Mouse (Mus musculus): ENCODE data around the gene Sema3b. TPM values are rescaled to one million over a fixed set of nuclear protein-coding genes. Genes with fewer than 3 reads are reported as not detected.

Gene Sema3b
- total RNA-seq, 2 experiments from 2014 or later, result 2.7 to 2.9 TPM

DNA sequence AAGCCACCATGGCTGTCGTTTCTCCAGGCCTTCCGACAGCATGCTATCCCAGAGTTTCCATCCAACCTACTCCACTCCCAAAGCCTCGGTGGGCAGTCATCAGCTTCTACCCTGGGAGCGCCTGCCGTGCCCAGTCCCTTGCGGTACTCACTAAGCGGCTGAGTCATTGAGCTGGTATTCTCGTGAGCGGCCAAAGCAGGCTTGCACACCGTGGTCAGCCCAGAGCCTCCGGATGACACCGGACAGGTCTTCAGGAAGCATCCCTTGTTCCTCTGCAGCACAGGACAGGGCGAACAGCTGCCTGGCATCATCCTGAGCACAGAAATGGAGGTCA lies 10.5 kb upstream of the Sema3b start:
- intact Hi-C loops (cut with DNase I), result no loop called here
- no peak for DNase-seq (ENCODE audit: extremely low spot score in 1 of 2, low spot score in 2 of 2)

DNA sequence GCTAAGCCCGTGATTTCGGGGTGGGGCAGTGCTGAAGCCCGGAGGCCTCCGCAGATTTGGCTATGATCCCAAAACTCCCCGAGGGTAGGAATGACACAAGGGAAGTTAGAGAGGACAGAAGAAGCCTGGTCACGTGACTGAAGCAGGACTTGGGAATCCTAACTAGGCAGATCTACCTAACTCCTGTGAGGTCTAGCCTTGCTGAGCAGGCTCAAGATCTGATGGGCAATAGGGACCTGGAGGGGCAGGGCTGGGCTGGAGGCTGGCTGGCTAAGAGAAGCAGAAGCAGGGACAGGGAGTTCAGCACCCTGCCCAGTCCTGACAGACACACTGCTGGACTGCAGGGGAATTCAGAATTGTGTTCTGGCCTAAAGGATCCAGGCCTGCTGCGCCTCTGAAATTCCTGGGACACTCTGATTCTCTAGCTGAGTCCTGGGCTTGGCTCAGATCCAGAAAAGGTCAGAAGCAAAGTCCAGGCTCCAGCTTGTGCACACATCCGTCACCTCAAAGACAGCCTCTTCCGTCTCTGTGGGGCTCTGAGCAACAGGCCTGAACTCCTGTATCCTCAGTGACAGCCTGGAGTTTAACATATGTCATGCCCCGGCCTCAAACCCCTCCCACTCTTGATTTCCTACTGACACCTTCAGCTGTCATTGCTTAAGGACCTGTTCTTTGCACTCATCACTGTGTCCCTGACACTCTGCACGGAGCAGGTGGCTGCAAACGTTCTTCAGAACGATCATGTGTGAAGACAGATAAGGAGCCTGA lies 9.9 kb upstream of the Sema3b start:
- intact Hi-C loops (cut with DNase I), result no loop called here
- peak in 1 of 2 experiments; percentile 81 for DNase-seq (ENCODE audit: extremely low spot score in 1 of 2, low spot score in 2 of 2)

DNA sequence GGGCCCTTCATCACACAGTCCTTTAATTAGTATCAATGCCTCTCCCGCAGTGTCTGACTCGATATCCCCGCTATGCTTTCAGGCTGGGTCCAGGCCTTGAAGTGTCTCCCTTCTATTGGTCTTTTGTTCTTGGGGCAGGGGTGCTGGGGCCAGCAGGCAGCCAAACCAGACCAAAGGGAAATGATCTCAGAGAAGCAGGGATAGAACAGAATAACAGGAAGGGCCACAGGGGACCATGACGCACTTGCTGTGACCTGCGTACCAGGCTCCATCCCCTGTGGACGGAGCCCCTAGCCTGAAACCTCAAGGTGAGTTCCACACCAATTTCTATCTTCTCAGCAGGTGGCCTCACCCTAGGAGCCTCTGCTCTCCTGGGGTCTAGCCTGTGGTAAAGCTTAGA lies 9.1 kb upstream of the Sema3b start:
- no peak for DNase-seq (ENCODE audit: extremely low spot score in 1 of 2, low spot score in 2 of 2)

DNA sequence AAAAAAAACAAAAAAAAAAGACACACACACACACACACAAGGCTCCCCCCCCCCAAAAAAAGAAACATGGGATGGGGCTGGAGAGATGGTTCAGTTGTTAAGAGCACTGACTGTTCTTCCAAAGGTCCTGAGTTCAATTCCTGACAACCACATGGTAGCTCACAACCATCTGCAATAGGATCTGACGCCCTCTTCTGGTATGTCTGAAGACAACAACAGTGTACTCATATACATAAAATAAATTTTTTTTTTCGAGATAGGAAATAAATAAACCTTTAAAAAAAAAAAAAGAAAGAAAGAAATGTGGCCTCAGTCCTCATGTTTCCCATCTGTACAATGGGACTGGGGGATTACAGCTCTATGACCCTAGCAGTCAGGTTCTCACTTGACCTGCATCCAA lies 8.4 kb upstream of the Sema3b start:
- intact Hi-C loops (cut with DNase I), result no loop called here
- no peak for DNase-seq (ENCODE audit: extremely low spot score in 1 of 2, low spot score in 2 of 2)

More for the DNA sequence above, 9.1 kb upstream of the Sema3b start:
- intact Hi-C loops (cut with DNase I), result no loop called here

DNA sequence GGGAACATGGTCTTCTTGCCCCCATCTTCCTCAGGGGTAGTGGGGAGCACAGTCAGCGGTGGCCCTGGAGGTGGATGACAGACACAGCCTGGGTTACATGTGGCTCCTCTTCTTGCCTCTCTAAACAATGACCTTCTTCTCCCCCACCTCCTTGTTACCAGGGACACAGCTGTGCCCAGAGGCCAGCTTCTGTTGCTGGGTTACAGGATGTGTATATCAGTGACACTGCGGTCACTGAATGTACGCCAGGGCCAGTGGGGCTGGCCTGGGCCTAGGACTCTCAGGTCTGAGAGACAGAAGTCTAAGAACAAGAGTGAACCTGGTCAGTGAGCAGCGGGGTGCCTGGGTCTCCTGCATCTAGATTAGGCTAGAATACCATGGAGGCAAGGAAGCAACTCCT lies 6.0 kb upstream of the Sema3b start:
- no peak for DNase-seq (ENCODE audit: extremely low spot score in 1 of 2, low spot score in 2 of 2)
- intact Hi-C loops (cut with DNase I), result no loop called here

DNA sequence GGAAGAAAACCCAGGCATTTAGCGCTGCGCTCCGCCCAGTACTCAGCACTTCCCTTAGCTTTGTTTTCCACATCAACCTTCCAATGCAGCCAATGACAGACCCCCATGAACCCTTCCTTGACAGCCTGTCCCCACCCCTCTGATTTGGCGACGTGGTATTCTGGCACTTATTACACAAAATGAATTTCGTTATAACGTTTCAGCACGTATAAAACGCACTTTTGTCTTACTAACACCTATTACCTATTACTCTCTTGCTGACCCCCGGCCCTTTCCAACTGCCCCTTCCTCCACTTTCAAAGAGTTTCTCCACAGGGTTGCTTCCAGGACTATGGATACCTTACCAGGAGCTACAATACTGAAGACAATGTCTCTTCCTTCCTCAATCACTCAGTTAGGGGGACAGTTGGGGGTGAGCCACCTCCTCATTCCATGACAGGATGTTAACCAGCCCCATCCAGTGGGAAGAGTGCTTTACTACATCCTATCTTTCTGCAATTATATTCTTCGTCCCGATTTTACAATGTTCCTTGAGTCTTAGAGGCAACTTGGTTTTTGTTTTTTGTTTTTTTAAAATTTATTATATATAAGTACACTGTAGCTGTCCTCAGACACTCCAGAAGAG lies 4.0 kb upstream of the Sema3b start:
- intact Hi-C loops (cut with DNase I), result no loop called here
- no peak for DNase-seq (ENCODE audit: extremely low spot score in 1 of 2, low spot score in 2 of 2)

DNA sequence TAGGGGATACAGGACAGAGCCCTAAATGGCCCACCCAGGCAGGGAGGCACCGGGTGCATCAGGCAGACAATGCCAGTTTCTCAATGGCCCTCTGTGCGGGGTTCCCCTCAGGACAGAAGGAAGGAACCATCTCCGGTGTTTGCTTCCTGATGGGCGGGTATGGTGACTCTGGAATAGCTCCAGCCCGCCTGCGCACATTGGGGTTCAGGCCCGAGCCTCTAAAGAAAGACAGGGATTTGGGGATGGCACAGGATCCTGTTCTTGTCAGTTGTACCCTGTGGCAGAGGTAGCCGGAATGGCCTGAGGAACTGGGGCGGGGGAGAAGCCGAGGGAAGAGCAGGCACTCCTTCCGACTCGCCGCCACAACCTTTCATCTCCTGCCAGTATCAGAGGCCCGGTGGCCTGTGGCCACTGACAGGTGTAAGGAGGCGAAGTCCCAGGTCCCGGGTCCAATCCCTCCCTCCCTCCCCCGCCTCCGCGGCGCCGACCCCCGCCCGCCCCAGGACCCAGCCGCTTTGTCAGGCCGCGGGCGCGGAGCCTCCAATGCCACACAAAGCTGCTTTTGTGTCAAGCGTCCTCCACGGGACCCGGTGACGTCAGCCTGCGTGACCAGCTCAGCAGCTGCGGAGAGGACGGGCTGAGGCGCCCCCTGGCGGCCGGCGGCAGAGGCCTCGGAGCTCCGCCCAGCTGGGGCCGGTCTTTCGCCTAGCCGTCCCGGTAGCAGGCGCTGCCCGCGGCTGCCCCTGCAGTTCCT lies 3.3 kb upstream of the Sema3b start:
- intact Hi-C loops (cut with DNase I), result no loop called here
- DNase-seq (ENCODE audit: extremely low spot score in 1 of 2, low spot score in 2 of 2), result peak; percentile 97 to 99

DNA sequence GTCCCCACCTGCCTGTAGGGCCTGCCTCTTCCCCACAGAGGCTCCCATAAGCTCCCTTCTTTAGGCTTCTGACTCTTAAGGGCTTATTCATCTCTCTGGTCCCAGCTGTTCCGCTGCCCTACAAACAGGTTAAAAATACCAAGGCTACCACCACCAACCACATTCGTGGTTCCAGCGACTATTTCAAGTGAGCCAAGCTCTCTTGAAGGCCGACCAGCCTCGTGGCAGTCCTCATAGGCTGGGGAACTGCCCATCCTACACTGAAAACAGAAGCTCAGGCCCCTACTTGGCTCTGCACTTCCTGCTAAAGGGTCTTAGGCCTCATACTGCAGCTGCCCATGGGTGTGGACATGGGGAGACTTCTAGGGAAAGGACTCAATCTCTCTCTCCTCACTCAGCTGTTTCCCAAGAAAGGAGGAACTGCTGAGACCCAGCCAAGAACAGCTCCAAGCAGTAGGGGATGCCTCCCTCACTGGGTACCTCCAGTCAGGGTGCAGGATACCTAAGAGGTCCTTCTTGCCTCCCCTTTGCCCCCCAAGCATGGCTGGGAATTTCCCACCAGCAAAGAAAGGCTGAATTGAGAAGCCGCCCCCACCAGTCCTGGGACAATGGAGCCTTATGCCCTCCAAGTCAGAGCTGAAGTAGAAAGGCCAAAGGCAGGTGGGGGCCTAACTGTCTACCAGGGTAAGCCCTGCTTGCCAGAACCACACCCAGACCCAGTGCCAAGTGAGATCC lies 2.6 kb upstream of the Sema3b start:
- DNase-seq (ENCODE audit: extremely low spot score in 1 of 2, low spot score in 2 of 2), result no peak
- intact Hi-C loops (cut with DNase I), result no loop called here

DNA sequence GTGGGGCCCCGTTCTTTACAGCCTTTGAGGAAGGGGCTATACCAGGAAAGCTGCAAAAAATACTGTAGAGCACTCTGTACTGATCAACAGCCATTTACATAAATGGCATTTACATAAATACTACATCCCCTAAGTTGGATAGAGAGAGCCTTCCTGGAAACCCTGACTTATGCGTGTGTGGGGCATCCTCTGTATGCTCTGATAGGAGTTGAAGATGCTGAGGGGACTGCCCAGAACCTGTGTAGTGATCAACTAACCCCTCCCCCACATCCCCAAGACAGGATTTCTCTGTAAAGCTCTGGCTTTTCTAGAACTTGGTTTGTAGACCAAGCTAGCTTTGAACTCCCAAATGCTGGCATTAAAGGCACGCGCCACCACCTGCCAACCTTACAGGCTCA lies 403 bp upstream of the Sema3b start:
- intact Hi-C loops (cut with DNase I), result no loop called here
- DNase-seq (ENCODE audit: extremely low spot score in 1 of 2, low spot score in 2 of 2), result no peak

DNA sequence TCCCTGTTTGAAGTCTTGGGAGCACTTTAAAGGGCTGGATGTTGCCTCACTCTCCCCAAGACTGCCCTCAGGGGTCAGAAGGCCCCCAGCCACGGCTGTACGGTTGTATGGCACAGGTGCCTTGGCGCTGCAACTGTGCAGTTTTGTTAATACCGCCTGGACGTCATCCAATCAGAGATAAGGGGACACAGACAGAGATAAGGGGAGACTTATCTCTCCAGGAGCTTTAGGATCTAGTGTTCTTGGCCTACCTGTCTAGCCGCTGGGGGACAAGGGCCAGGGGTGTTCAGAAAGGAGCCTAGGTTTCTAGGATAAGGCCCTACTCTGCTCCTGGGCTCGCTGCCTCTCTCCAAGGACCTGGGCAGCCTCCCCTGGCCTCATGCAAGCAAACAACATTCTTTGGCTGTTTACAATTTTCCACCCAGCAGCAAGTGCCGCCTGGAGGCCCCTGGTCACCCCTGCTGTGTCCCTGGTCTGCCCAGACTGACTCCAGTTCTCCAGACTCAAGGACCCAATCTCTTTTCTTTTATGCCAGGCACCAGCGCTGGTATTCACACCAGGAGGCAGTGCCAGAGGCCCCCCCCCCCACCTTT lies 1.3 kb downstream of the Sema3b start:
- DNase-seq (ENCODE audit: extremely low spot score in 1 of 2, low spot score in 2 of 2), result no peak
- intact Hi-C loops (cut with DNase I), result no loop called here

DNA sequence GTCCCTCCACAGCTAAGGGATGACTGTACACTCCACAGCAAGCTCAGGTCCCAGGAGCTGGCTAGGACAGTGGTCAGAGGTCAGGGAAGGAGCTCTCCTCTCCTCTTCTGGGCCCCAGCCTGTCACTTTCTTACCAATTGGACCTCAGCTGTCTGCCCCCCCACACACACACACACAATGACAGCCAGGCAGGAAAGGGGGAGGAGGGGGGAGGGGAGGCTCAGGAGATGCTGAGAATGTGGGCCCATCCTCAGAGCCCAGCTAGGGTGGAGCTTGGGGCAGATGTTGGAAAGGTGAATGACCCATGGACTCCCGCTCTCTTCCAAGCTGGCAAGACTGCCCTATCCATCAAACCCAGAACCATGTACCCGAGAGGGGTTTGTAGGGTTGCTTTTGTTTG lies 2.0 kb downstream of the Sema3b start:
- no peak for DNase-seq (ENCODE audit: extremely low spot score in 1 of 2, low spot score in 2 of 2)
- intact Hi-C loops (cut with DNase I), result no loop called here

DNA sequence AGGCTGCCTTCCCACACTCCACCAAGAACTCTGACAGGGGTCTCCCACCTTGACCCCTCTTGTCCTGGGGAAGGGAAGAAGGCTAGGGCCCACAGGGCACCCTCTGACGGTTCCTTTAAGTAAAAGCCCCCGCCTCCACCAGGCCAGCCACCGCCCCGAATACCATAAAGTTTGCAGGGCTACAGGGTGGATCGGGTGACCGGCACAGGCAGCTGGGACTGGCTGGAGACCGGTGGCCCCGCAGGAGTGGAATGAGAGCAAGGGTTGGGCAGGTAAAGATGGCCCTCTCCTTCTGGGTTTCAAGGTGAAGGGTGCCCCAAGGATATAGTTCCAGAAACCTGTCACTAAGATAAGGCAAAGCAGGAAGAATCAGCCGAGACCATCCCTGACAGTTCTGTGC lies 2.4 kb downstream of the Sema3b start:
- DNase-seq (ENCODE audit: extremely low spot score in 1 of 2, low spot score in 2 of 2), result peak in 1 of 2 experiments; percentile 35
- intact Hi-C loops (cut with DNase I), result no loop called here

DNA sequence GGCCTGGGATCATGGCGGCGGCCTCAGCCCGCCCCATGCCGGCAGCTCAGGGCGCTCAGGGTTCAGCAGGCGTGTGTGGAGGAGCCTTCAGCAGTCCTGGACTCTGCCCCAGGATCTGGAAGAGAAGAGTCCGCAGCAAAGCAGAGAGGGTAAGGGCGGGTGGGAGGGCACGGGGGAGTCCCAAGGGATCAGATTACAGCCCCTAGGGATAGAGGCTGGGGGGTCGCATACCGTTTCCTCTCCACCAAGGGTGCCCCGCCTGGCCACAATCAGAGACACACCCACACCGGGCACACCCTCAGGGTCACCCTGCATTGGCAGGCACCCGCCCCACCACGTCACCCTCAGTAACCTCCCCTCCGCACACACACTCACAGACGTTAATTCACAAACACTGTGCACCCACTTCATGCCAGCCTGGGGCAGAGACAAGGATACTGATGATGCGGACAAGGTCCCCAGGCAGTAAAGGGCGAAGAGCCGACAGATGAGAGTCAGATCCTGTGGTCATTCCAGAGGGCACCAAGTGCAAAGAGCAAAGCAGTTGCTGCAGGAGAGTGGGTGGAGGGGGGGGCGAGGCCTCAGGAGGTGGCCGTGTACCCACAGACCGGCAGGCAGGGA lies 3.9 kb downstream of the Sema3b start:
- intact Hi-C loops (cut with DNase I), result no loop called here
- no peak for DNase-seq (ENCODE audit: extremely low spot score in 1 of 2, low spot score in 2 of 2)

DNA sequence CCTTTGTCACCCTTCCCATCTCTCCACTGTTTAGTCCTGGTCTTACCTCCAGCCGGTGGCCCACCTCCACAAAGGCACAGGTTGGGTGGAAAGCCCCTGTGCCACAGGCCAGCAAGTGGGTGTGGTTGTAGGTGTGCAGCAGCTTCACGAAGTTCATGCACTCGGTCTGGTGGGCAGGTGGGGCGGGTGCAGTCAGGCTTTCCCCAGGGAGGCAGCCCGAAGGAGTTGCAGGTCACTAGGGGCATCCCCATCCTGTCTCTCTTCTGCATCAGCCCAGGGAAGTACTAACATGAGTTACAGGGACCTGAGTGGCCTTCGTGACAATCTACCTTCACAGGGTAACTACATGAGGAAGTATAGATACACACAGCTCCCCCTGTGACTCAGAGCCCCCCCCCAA lies 5.8 kb downstream of the Sema3b start:
- intact Hi-C loops (cut with DNase I), result loop anchor here (5.0 kb wide), 1 partner anchor 74 kb away; the partner anchor contains the start of gene Gnat1
- no peak for DNase-seq (ENCODE audit: extremely low spot score in 1 of 2, low spot score in 2 of 2)

DNA sequence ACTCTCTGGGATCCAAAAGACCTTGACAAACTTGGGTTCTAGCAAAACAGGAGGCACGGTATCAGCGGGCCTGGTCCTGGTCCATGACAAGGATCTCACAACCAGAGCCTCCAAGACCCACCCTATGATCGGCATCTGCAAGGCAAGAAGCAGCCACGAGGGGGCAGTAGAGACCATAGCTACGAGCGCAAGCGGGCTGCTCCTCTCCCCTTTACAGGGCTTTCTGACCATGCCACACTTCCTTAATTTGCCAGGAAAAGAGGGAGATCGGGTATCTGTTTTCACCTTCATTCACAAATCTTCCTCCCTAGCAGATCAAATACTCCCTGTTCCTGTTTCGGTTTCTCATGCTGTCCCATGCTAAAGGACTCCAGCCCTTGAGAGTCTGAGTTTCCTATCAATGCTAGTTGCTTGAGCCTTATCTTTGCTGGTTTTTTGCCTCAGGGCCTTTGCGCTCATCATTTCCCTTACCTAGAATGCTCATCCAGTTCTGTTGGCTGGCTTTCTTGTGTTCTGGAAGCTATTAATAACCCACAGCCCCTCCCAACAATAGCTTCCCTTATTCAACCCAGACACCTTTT lies 6.9 kb downstream of the Sema3b start:
- DNase-seq (ENCODE audit: extremely low spot score in 1 of 2, low spot score in 2 of 2), result peak; percentile 84 to 91
- intact Hi-C loops (cut with DNase I), result loop anchor here (5.0 kb wide), 1 partner anchor 75 kb away; the partner anchor contains the start of gene Gnat1

DNA sequence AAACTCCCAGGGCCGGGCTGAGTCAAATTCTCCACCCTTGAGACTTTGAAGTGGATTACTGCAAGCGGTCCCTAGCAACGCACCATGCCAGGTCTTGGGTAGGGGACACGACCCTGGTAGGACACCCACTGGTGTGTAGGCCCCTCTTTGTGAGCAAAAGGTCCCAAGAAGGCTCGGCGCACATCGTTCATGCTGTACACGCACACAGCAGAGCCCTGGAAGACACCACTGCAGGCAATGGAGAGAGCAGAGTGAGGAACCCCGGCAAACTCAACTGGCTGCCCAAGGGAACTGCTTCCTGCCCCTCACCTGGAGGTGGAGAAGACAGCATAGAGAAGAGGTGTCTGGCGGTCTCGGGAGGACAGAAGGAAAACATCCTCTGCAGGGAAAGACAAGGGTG lies 7.8 kb downstream of the Sema3b start:
- intact Hi-C loops (cut with DNase I), result loop anchor here (1.0 to 5.0 kb wide), 2 partner anchors 43 to 76 kb away; partner anchors contain the start of gene Gnat1
- no peak for DNase-seq (ENCODE audit: extremely low spot score in 1 of 2, low spot score in 2 of 2)

DNA sequence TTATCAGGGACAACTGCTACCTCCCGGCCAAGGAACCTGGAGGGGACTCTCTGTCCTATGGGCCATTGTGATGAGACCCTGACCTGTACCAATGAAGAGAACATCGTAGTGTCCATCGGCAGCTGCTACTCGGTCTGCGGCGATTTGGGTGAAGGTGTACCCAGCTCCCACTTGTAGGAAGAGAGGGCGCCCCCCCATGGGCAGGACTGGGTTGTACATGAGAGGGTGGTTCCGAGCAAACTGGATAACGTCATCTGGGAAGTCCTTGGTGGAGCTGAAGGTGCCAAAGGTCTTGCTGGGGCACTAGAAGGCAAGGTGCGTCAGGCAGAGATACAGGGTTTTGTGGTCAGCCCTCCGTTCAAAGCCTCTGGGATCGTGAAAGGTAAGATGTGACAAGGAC lies 8.3 kb downstream of the Sema3b start:
- DNase-seq (ENCODE audit: extremely low spot score in 1 of 2, low spot score in 2 of 2), result no peak
- intact Hi-C loops (cut with DNase I), result loop anchor here (1.0 to 5.0 kb wide), 2 partner anchors 44 to 77 kb away; partner anchors contain the start of gene Gnat1

DNA sequence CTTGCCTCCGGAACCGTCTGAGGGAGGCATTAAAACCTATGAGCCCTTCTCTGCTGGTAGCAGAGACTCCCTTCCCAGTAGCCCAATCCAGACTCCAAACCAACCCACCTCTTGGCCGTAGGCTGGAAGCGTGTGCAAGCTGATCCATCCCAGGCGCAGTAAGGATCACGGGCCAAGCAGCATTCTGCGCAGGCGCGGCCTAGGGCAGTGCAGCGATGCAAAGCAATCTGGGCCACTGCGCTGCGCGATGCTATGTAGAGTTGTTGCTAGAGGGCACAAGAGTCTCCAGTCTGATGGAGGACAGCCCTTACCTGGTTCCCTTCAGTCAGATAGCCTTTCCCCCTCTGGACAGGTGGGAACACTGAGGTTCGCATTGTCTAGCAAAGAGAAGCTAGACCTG lies 9.2 kb downstream of the Sema3b start:
- no peak for DNase-seq (ENCODE audit: extremely low spot score in 1 of 2, low spot score in 2 of 2)
- intact Hi-C loops (cut with DNase I), result loop anchor here (5.0 kb wide), 1 partner anchor 77 kb away; the partner anchor contains the start of gene Gnat1

Measured in left cerebral cortex, postnatal 10 days (tissue).